Mouse (Mus musculus) liver, embryonic 14.5 days (tissue): ENCODE results near the gene Rsu1.

Experiments
- CTCF ChIP-seq: IDR thresholded peaks from 2 replicates; pipeline ENCODE4 v1.5.1; 2016; ENCODE audit warnings: antibody characterized with exemption, low read depth, control low read depth
- EP300 ChIP-seq: IDR thresholded peaks from 2 replicates; pipeline ENCODE4 v1.6.1; 2016; ENCODE audit warnings: antibody characterized with exemption, low read depth

- TF ChIP-seq CTCF (no peak), EP300 (no peak)
These were observed 100.6 kb downstream of the Rsu1 start for GRCm38 (mm10) chr2:13170651-13171050.
